Mouse (Mus musculus) bone marrow, adult 2 months (tissue): ENCODE measurements around the gene Cib1.

Experiments
- CTCF ChIP-seq: fragments of 200-500 bp; IDR thresholded peaks from 2 replicates; pipeline ENCODE4 v1.5.1; 2011; ENCODE audit warnings: low read length, control low read depth; ENCODE audit not compliant: control insufficient read depth, insufficient read depth
- POLR2A ChIP-seq: fragments of 200-500 bp; IDR thresholded peaks from 2 replicates; pipeline ENCODE4 v1.6.1; 2011; ENCODE audit warnings: low read depth, mild to moderate bottlenecking, control low read depth, low read length, borderline replicate concordance; ENCODE audit not compliant: control insufficient read depth

- no peak for TF ChIP-seq CTCF
- no peak for TF ChIP-seq POLR2A
Measured at GRCm38 (mm10) chr7:80255981-80256380, 23.4 kb upstream of the Cib1 start.
